In the genomic region with DNA sequence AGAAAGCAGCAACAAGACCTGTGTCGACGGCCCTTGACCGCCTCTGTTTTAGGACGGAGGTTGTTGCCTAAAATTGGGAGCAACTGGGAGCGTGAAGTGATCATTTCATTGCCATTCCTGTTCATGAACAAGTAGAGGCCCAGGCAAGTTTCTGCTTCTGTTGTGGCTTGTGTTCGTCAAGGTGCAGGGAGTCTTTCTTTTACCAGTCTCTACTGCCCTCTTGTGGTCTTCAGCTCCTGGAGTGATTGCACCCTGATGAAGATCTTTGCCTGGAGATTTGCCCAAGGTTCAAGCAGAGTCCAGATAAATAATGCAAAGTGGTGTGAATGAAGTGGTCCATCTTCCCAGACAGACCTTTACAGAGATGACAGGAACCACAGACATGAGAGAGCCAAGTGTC, we compare ENCODE assay signal across 8 mouse cellular contexts.
DNase-seq lines count a peak whose midpoint lies in the region; ATAC-seq and TF ChIP-seq lines count a peak whose summit lies in the region.

No protein-coding gene starts in this region.

- no peak overlapping the region for H3K4me3 ChIP-seq in kidney, embryonic 14.5 days (ENCODE audit: low read length)
- no peak overlapping the region for H3K4me3 ChIP-seq in cortical plate, adult 2 months (ENCODE audit: insufficient read depth, low read length)
- H3K4me3 ChIP-seq in heart, postnatal 0 days (ENCODE audit: low read depth, low read length) = no peak overlapping the region
- H3K4me3 ChIP-seq in neural tube, embryonic 13.5 days = no peak overlapping the region

- no peak for ATAC-seq in kidney, embryonic 14.5 days (ENCODE audit: low FRiP score, low TSS enrichment)
- ATAC-seq in heart, postnatal 0 days (ENCODE audit: insufficient read depth, low read depth) = no peak
- 0 out of 2 replicates have a peak, but pooled peaks have one; percentile 60 for ATAC-seq in neural tube, embryonic 13.5 days (ENCODE audit: low read depth)

- no peak for TF ChIP-seq POLR2A in cortical plate, adult 2 months (IDR thresholded peaks at IDR 0.05; ENCODE audit: extremely low read depth, insufficient read depth, low read length)

- TF ChIP-seq CTCF in cortical plate, adult 2 months (IDR thresholded peaks at IDR 0.05; ENCODE audit: extremely low read depth, insufficient read depth, low read length) = peak; percentile 79
- peak; percentile 70 for TF ChIP-seq CTCF in heart, postnatal 0 days (IDR thresholded peaks at IDR 0.05; ENCODE audit: low read depth)

- H3K9me3 ChIP-seq in kidney, embryonic 14.5 days (ENCODE audit: control insufficient read depth, low read length) = no peaks in the 10 kb centered on the region
- no peaks in the 10 kb centered on the region for H3K9me3 ChIP-seq in heart, postnatal 0 days (replicated peaks; ENCODE audit: control insufficient read depth, low read length)
- H3K9me3 ChIP-seq in neural tube, embryonic 13.5 days = no peaks in the 10 kb centered on the region

- no peaks in the 10 kb centered on the region for H3K36me3 ChIP-seq in kidney, embryonic 14.5 days (ENCODE audit: control insufficient read depth, insufficient read depth, low read length)
- no peaks in the 10 kb centered on the region for H3K36me3 ChIP-seq in heart, postnatal 0 days (replicated peaks; ENCODE audit: control insufficient read depth, insufficient read depth, low read length)
- no peaks in the 10 kb centered on the region for H3K36me3 ChIP-seq in neural tube, embryonic 13.5 days

- no peak for TF ChIP-seq EP300 in heart, postnatal 0 days (IDR thresholded peaks at IDR 0.05; ENCODE audit: low read depth)

- no peaks in the 10 kb centered on the region for H3K4me1 ChIP-seq in kidney, embryonic 14.5 days (ENCODE audit: control insufficient read depth, insufficient read depth, low read length)
- H3K4me1 ChIP-seq in cortical plate, adult 2 months (ENCODE audit: control insufficient read depth, insufficient read depth, low read length) = peaks cover 4% of the 10 kb centered on the region
- H3K4me1 ChIP-seq in heart, postnatal 0 days (ENCODE audit: control insufficient read depth, insufficient read depth) = no peaks in the 10 kb centered on the region
- peaks cover 10% of the 10 kb centered on the region for H3K4me1 ChIP-seq in neural tube, embryonic 13.5 days (replicated peaks)

- H3K4me2 ChIP-seq in kidney, embryonic 14.5 days (replicated peaks; ENCODE audit: low read depth, low read length) = no peak overlapping the region
- H3K4me2 ChIP-seq in heart, postnatal 0 days (ENCODE audit: low read depth, low read length) = no peak overlapping the region
- no peak overlapping the region for H3K4me2 ChIP-seq in neural tube, embryonic 13.5 days

- WGBS in kidney, embryonic 14.5 days = 49% methylated on average over 6 of the region's 6 CpGs
- WGBS in heart, postnatal 0 days = 52% methylated on average over 6 of the region's 6 CpGs
- WGBS in neural tube, embryonic 13.5 days = 49% methylated on average over 6 of the region's 6 CpGs

- no peak overlapping the region for H3K27ac ChIP-seq in kidney, embryonic 14.5 days (ENCODE audit: low read depth, low read length)
- H3K27ac ChIP-seq in cortical plate, adult 2 months (ENCODE audit: insufficient read depth, low read length) = no peak overlapping the region
- no peak overlapping the region for H3K27ac ChIP-seq in heart, postnatal 0 days (ENCODE audit: low read depth)
- H3K27ac ChIP-seq in neural tube, embryonic 13.5 days (replicated peaks) = no peak overlapping the region

- peak; percentile 33 for DNase-seq in kidney, adult 18-20 months
- DNase-seq in adrenal gland, adult 18-20 months (ENCODE audit: low spot score in 2 of 2) = peak; percentile 20 to 29
- DNase-seq in heart, postnatal 0 days (ENCODE audit: low spot score) = peak; percentile 37
- DNase-seq in left cerebral cortex, adult 9 months (ENCODE audit: low spot score in 2 of 2) = peak; percentile 30 to 72
- DNase-seq in urinary bladder, postnatal 25 days (ENCODE audit: low spot score) = peak; percentile 25

- no peaks in the 10 kb centered on the region for H3K27me3 ChIP-seq in kidney, embryonic 14.5 days (ENCODE audit: control insufficient read depth, insufficient read depth, low read length)
- H3K27me3 ChIP-seq in heart, postnatal 0 days (ENCODE audit: control insufficient read depth, insufficient read depth, low read length) = no peaks in the 10 kb centered on the region
- no peaks in the 10 kb centered on the region for H3K27me3 ChIP-seq in neural tube, embryonic 13.5 days

- no peak overlapping the region for H3K9ac ChIP-seq in kidney, embryonic 14.5 days (ENCODE audit: low read depth, low read length)
- H3K9ac ChIP-seq in heart, postnatal 0 days (replicated peaks; ENCODE audit: low read depth, low read length) = no peak overlapping the region
- H3K9ac ChIP-seq in neural tube, embryonic 13.5 days = no peak overlapping the region
